Mouse (Mus musculus) CD4-positive naive resting alpha-beta T cell, adult 76 days (primary cell): ENCODE results near the gene Gmnc. TPM values are rescaled to one million over a fixed set of nuclear protein-coding genes. Genes with fewer than 3 reads are reported as not detected.

ENCODE experiments used
- total RNA-seq: library from RNA; stranded (reverse); gene quantifications from one replicate; pipeline ENCODE4 v1.2.4, GENCODE M21; 2023

The Gmnc gene
- not detected for total RNA-seq

GRCm38 (mm10) chr16:26991477-26992300, at the start of gene Gmnc:
TSS of gene Gmnc (minus strand) at chr16:26991652.

